Mouse (Mus musculus): ENCODE measurements around the gene Rabif. TPM values are rescaled to one million over a fixed set of nuclear protein-coding genes. Genes with fewer than 3 reads are reported as not detected.

The Rabif gene
- total and polyA plus RNA-seq, 2 experiments from 2014 or later: 35.0 to 74.6 TPM

DNA sequence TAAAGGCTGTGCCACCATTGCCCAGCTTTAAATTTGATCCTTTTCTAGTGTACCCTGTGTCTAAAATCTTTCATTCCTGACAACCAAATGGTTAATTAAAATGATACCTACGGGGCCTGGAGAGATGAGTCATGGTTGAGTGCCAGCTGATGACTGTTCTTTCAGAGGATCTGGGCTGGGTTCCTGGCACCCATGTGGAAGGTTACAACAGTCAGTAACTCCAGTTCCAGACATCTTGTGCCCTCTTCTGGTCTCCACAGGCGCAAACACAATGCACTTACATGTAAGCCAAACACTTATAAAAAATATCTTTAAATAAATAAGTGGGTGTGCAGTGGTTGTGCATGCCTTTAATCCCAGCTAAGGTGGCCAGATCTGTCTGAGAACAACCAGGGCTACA, 952 bp upstream of the Rabif start:
- WGBS: 79% methylated on average over 2 of the region's 2 CpGs
- H3K4me1 ChIP-seq (ENCODE audit: insufficient read depth): no peaks in the 10 kb centered on the region
- ATAC-seq (no peak), DNase-seq (no peak)
- H3K27me3 ChIP-seq (ENCODE audit: insufficient read depth, low read length): no peaks in the 10 kb centered on the region
- no peak overlapping the region; the same call in 1 of the 2 replicates for H3K4me2 ChIP-seq (ENCODE audit: low read depth)
- H3K36me3 ChIP-seq (ENCODE audit: insufficient read depth): peaks cover 19% of the 10 kb centered on the region
- H3K9ac ChIP-seq: no peak overlapping the region
- no peak overlapping the region for H3K27ac ChIP-seq (ENCODE audit: low read depth, low read length)
- H3K9me3 ChIP-seq (ENCODE audit: low read length): no peaks in the 10 kb centered on the region
- no peak overlapping the region for H3K4me3 ChIP-seq (ENCODE audit: low read depth, low read length)
- TF ChIP-seq CTCF (IDR thresholded peaks at IDR 0.05; ENCODE audit: low read depth): no peak

DNA sequence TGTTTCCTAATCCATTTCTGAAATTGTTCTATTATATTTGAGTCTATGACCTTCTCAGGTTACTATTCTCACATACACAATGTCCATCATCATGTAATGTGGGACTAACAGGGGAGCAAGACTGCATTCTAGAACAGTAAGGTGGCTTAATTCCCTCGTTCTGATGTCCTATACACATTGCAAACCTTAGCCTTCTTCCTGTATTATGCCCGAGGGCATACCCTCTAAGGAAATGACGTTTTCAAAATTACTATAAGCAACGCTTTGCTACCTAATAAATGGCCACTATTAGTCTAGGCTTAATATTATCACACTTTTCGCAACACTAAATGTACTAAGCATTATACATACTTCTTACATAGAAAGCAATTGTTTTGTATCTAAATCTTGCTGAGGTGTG, 492 bp upstream of the Rabif start:
- DNase-seq: no peak
- no peak for ATAC-seq
- peak overlapping the region; percentile 94 for H3K27ac ChIP-seq (ENCODE audit: low read depth, low read length)
- peak overlapping the region; percentile 65 for H3K9ac ChIP-seq
- no peaks in the 10 kb centered on the region for H3K27me3 ChIP-seq (ENCODE audit: insufficient read depth, low read length)
- no peaks in the 10 kb centered on the region for H3K9me3 ChIP-seq (ENCODE audit: low read length)
- 19% methylated on average over 5 of the region's 5 CpGs for WGBS
- peak overlapping the region; percentile 66 for H3K4me3 ChIP-seq (ENCODE audit: low read depth, low read length)
- H3K4me2 ChIP-seq (ENCODE audit: low read depth): peak overlapping the region; percentile 62
- no peak for TF ChIP-seq CTCF (IDR thresholded peaks at IDR 0.05; ENCODE audit: low read depth)
- no peaks in the 10 kb centered on the region for H3K4me1 ChIP-seq (ENCODE audit: insufficient read depth)
- peaks cover 14% of the 10 kb centered on the region for H3K36me3 ChIP-seq (ENCODE audit: insufficient read depth)

DNA sequence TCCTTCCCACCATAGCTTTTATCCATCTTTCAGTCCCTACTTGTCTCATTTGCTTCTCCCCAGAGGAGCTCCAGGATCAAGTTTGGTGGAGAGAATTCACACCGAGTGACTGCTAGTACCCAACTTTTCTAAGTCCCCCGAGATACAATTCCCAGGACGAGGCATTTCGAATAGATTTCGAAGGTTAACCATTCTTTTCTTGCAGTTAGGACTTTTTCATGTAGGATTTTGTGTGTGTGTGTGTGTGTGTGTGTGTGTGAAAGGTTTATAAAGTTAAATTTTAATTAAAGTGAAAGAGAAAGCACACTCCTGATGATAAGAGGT, 730 bp downstream of the Rabif start:
- DNase-seq (no peak), ATAC-seq (no peak)
- Histone ChIP-seq H3K4me3 (ENCODE audit: low read depth, low read length) (peak overlapping the region; percentile 66), H3K4me1 (ENCODE audit: insufficient read depth) (no peaks in the 10 kb centered on the region), H3K27me3 (ENCODE audit: insufficient read depth, low read length) (no peaks in the 10 kb centered on the region), H3K27ac (ENCODE audit: low read depth, low read length) (peak overlapping the region; percentile 94; the same call in 1 of the 2 replicates), H3K9ac (peak overlapping the region; percentile 65), H3K9me3 (ENCODE audit: low read length) (no peaks in the 10 kb centered on the region), H3K4me2 (ENCODE audit: low read depth) (peak overlapping the region; percentile 62), H3K36me3 (ENCODE audit: insufficient read depth) (peaks cover 6% of the 10 kb centered on the region; the same call in 1 of the 2 replicates)
- TF ChIP-seq CTCF (IDR thresholded peaks at IDR 0.05; ENCODE audit: low read depth): no peak
- 19% methylated on average over 5 of the region's 5 CpGs for WGBS

DNA sequence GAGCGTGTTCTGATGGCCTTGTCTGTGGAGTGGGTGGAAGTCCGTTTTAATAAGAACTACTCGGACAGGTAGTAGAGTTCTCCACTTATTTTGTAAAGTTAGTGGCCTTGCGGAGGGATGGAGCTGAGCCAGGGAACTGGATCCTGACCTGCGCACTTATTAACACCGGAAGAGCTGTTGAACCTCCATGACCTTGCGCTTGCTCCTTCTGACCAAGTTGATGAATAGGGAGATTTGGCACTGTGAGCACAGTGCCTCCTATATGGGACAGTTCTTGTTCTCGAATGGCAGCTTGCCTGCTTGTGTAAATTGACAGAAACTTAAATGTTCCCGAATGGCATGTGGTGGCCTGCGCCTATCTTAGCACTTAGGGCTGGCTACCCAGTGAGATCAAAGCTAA, 1.5 kb downstream of the Rabif start:
- Histone ChIP-seq H3K4me1 (ENCODE audit: insufficient read depth) (no peaks in the 10 kb centered on the region), H3K27ac (ENCODE audit: low read depth, low read length) (no peak overlapping the region), H3K4me3 (ENCODE audit: low read depth, low read length) (no peak overlapping the region), H3K9ac (no peak overlapping the region), H3K9me3 (ENCODE audit: low read length) (no peaks in the 10 kb centered on the region), H3K27me3 (ENCODE audit: insufficient read depth, low read length) (no peaks in the 10 kb centered on the region), H3K4me2 (ENCODE audit: low read depth) (no peak overlapping the region), H3K36me3 (ENCODE audit: insufficient read depth) (peaks cover 5% of the 10 kb centered on the region; the same call in 1 of the 2 replicates)
- DNase-seq (no peak), ATAC-seq (no peak)
- TF ChIP-seq CTCF (IDR thresholded peaks at IDR 0.05; ENCODE audit: low read depth): no peak
- 86% methylated on average over 10 of the region's 10 CpGs for WGBS

DNA sequence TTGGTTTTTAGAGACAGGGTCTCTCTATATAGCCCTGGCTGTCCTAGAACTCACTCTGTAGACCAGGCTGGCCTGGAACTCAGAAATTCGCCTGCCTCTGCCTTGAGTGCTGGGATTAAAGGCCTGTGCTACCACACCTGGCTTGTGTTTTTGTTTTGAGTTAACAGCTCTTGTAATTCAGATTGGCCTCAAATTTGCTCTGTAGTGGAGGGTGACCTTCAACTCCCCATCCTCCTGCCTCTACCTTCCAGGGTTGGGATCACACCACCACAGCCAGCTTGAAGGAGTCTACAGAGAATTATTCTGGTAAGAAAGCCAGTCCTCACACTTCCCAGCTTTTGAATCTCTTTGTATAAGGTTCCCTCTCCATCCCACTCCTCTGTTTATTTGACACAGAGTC, 6.5 kb downstream of the Rabif start:
- no peaks in the 10 kb centered on the region for H3K4me1 ChIP-seq (ENCODE audit: insufficient read depth)
- no peak overlapping the region for H3K27ac ChIP-seq (ENCODE audit: low read depth, low read length)
- H3K9ac ChIP-seq: no peak overlapping the region
- no peak overlapping the region for H3K4me2 ChIP-seq (ENCODE audit: low read depth)
- H3K36me3 ChIP-seq (ENCODE audit: insufficient read depth): peaks cover 13% of the 10 kb centered on the region
- H3K9me3 ChIP-seq (ENCODE audit: low read length): no peaks in the 10 kb centered on the region
- TF ChIP-seq CTCF (IDR thresholded peaks at IDR 0.05; ENCODE audit: low read depth): no peak
- no peak overlapping the region for H3K4me3 ChIP-seq (ENCODE audit: low read depth, low read length)
- no peaks in the 10 kb centered on the region for H3K27me3 ChIP-seq (ENCODE audit: insufficient read depth, low read length)
- no peak for ATAC-seq
- no peak for DNase-seq
- 92% methylated on average over 1 of the region's 1 CpGs for WGBS

DNA sequence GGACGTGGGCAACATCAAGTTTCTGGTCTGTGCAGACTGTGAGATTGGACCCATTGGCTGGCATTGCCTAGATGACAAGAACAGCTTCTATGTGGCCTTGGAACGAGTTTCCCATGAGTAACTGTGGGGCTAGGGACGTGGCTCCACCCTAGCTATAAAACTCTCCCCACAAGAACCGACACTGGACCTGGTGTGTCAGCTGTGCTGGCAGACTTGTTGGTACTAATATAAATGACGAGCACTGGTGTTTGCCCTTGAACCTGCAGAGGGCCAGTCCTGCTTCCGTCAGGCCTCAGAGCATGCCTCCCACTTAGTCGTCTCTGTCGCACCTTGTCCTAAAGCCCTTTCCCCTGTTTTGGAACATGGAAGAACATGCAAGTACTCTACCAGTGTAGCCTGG, 11.8 kb downstream of the Rabif start:
- no peak overlapping the region for H3K4me2 ChIP-seq (ENCODE audit: low read depth)
- H3K27me3 ChIP-seq (ENCODE audit: insufficient read depth, low read length): no peaks in the 10 kb centered on the region
- no peak overlapping the region for H3K4me3 ChIP-seq (ENCODE audit: low read depth, low read length)
- H3K9me3 ChIP-seq (ENCODE audit: low read length): no peaks in the 10 kb centered on the region
- no peak for TF ChIP-seq CTCF (IDR thresholded peaks at IDR 0.05; ENCODE audit: low read depth)
- no peak for DNase-seq
- no peaks in the 10 kb centered on the region for H3K4me1 ChIP-seq (ENCODE audit: insufficient read depth)
- 93% methylated on average over 8 of the region's 8 CpGs for WGBS
- H3K9ac ChIP-seq: no peak overlapping the region
- H3K27ac ChIP-seq (ENCODE audit: low read depth, low read length): no peak overlapping the region
- H3K36me3 ChIP-seq (ENCODE audit: insufficient read depth): peaks cover 36% of the 10 kb centered on the region
- no peak for ATAC-seq

DNA sequence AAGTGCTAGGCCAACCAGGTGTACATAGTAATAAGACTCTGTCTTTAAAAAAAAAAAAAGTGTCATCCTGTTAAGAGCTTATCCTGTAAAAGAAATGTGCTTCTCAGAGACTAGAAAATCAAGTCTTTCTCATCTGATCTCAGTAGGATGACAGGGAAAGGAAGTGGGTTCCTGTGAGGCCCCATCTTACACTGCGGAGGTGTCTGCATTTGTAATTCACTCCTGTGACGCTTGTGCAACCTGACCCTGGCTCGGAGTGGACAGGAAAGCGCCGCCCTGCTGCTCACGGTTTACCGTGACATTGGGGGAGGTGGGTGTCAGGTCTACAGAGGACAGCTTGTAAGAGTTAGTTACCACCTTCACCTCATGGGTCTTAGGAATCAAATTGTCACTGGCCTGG, 15.6 kb downstream of the Rabif start:
- no peak for TF ChIP-seq CTCF (IDR thresholded peaks at IDR 0.05; ENCODE audit: low read depth)
- H3K36me3 ChIP-seq (ENCODE audit: insufficient read depth): peaks cover 31% of the 10 kb centered on the region
- H3K27me3 ChIP-seq (ENCODE audit: insufficient read depth, low read length): peaks cover 8% of the 10 kb centered on the region
- H3K4me1 ChIP-seq (ENCODE audit: insufficient read depth): peaks cover 8% of the 10 kb centered on the region
- ATAC-seq: no peak
- H3K4me2 ChIP-seq (ENCODE audit: low read depth): no peak overlapping the region
- no peaks in the 10 kb centered on the region for H3K9me3 ChIP-seq (ENCODE audit: low read length)
- no peak overlapping the region for H3K4me3 ChIP-seq (ENCODE audit: low read depth, low read length)
- WGBS: 66% methylated on average over 7 of the region's 7 CpGs
- no peak overlapping the region for H3K27ac ChIP-seq (ENCODE audit: low read depth, low read length)
- no peak for DNase-seq
- no peak overlapping the region for H3K9ac ChIP-seq

DNA sequence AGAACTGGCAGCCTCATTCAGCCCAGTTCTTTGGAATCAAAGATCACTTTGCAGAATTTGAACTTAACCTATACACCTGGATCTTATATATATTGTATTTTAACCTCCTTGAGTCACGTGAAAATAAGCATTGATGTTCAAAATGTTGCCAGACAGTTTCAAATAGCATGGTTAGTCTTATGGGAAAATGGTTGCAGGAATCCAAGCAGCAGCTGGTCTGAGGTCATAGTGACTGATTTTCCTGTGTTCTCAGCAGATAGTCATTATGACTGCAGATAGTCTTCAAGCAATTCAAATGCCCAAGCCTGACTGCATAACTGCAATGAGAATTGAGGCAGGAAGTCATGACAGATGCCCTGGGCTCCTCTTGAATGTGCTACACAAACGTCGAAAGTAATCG, 17.7 kb downstream of the Rabif start:
- ATAC-seq (no peak), DNase-seq (no peak)
- no peak overlapping the region for H3K4me3 ChIP-seq (ENCODE audit: low read depth, low read length)
- H3K27me3 ChIP-seq (ENCODE audit: insufficient read depth, low read length): peaks cover 8% of the 10 kb centered on the region
- H3K36me3 ChIP-seq (ENCODE audit: insufficient read depth): peaks cover 16% of the 10 kb centered on the region; the same call in 1 of the 2 replicates
- H3K27ac ChIP-seq (ENCODE audit: low read depth, low read length): no peak overlapping the region
- no peak for TF ChIP-seq CTCF (IDR thresholded peaks at IDR 0.05; ENCODE audit: low read depth)
- H3K9me3 ChIP-seq (ENCODE audit: low read length): no peaks in the 10 kb centered on the region
- no peak overlapping the region for H3K4me2 ChIP-seq (ENCODE audit: low read depth)
- H3K4me1 ChIP-seq (ENCODE audit: insufficient read depth): peaks cover 8% of the 10 kb centered on the region
- no peak overlapping the region for H3K9ac ChIP-seq
- WGBS: 52% methylated on average over 4 of the region's 4 CpGs

All from forebrain, postnatal 0 days (tissue).